Mouse (Mus musculus) spleen, embryonic (tissue): ENCODE data around the gene Macrod1.

ENCODE experiments used
- CTCF ChIA-PET: fragments of 350-600 bp; sonication (Branson Sonifier 250); formaldehyde crosslinking; loops from one replicate; lab custom pipeline; 2022; lab: Charles Lee

The Macrod1 gene

GRCm38 (mm10) chr19:7138327-7138726, 81.7 kb downstream of the Macrod1 start:
- CTCF ChIA-PET, result no interaction called here

- CTCF ChIA-PET, result interaction anchor here (0.7 kb wide), 1 partner anchor 690 kb away, joined by 3 read pairs; no protein-coding TSS in a partner anchor
These were observed 82.7 kb downstream of the Macrod1 start for GRCm38 (mm10) chr19:7139321-7139720.

GRCm38 (mm10) chr19:7140373-7140772, 83.8 kb downstream of the Macrod1 start:
- CTCF ChIA-PET, result no interaction called here

GRCm38 (mm10) chr19:7140856-7141421, 84.3 kb downstream of the Macrod1 start:
- CTCF ChIA-PET, result no interaction called here

GRCm38 (mm10) chr19:7142207-7142915, 85.8 kb downstream of the Macrod1 start:
- CTCF ChIA-PET, result no interaction called here

- CTCF ChIA-PET, result no interaction called here
These were observed 87.2 kb downstream of the Macrod1 start for GRCm38 (mm10) chr19:7143854-7144253.

GRCm38 (mm10) chr19:7144458-7144857, 87.8 kb downstream of the Macrod1 start:
- CTCF ChIA-PET, result no interaction called here

- CTCF ChIA-PET, result no interaction called here
These were observed 89.8 kb downstream of the Macrod1 start for GRCm38 (mm10) chr19:7146376-7146775.

- CTCF ChIA-PET, result no interaction called here
These were observed 91.5 kb downstream of the Macrod1 start for GRCm38 (mm10) chr19:7148096-7148495.

- CTCF ChIA-PET, result interaction anchor here (0.5 kb wide), 1 partner anchor 270 kb away, joined by 4 read pairs; no protein-coding TSS in a partner anchor
These were observed 92.0 kb downstream of the Macrod1 start for GRCm38 (mm10) chr19:7148541-7149085.

GRCm38 (mm10) chr19:7149158-7149685, 92.6 kb downstream of the Macrod1 start:
- CTCF ChIA-PET, result interaction anchor here (0.5 kb wide), 1 partner anchor 269 kb away, joined by 4 read pairs; no protein-coding TSS in a partner anchor

GRCm38 (mm10) chr19:7151300-7151926, 94.8 kb downstream of the Macrod1 start:
- CTCF ChIA-PET, result interaction anchor here (0.6 kb wide), 1 partner anchor 20 kb away, joined by 3 read pairs; no protein-coding TSS in a partner anchor

GRCm38 (mm10) chr19:7151927-7152653, 95.5 kb downstream of the Macrod1 start:
- CTCF ChIA-PET, result no interaction called here

GRCm38 (mm10) chr19:7153232-7153631, 96.6 kb downstream of the Macrod1 start:
- CTCF ChIA-PET, result no interaction called here

- CTCF ChIA-PET, result no interaction called here
These were observed 98.6 kb downstream of the Macrod1 start for GRCm38 (mm10) chr19:7155196-7155595.

- CTCF ChIA-PET, result no interaction called here
These were observed 101.1 kb downstream of the Macrod1 start for GRCm38 (mm10) chr19:7157734-7158133.

- CTCF ChIA-PET, result no interaction called here
These were observed 103.7 kb downstream of the Macrod1 start for GRCm38 (mm10) chr19:7160151-7160906.

- CTCF ChIA-PET, result no interaction called here
These were observed 104.5 kb downstream of the Macrod1 start for GRCm38 (mm10) chr19:7161064-7161463.

GRCm38 (mm10) chr19:7164238-7164637, 107.6 kb downstream of the Macrod1 start:
- CTCF ChIA-PET, result no interaction called here

- CTCF ChIA-PET, result no interaction called here
These were observed 108.3 kb downstream of the Macrod1 start for GRCm38 (mm10) chr19:7164820-7165323.
